Mouse (Mus musculus): ENCODE results near the gene Polr1a. TPM values are rescaled to one million over a fixed set of nuclear protein-coding genes. Genes with fewer than 3 reads are reported as not detected.
A peak's percentile ranks its signal among the peaks of the same experiment; 100 is the strongest.

The Polr1a gene
- total and polyA plus RNA-seq, 3 experiments, result 50.2 to 126 (median 73.7) TPM

- Histone ChIP-seq H3K9ac (ENCODE audit: insufficient read depth, low read depth) (no peak overlapping the region), H3K27ac (ENCODE audit: insufficient read depth, low read depth) (peak overlapping the region; percentile 75; the same call in 1 of the 2 replicates), H3K79me2 (replicated peaks; ENCODE audit: control insufficient read depth, extremely low read depth, insufficient read depth, poor library complexity, severe bottlenecking) (0 out of 2 replicates have a peak, but pooled peaks cover 2% of the 10 kb centered on the region), H3K9me3 (replicated peaks; ENCODE audit: low read length) (no peaks in the 10 kb centered on the region), H3K4me1 (ENCODE audit: control insufficient read depth in 1 of 2, insufficient read depth in 2 of 2) (peaks cover 20 to 66% of the 10 kb centered on the region in 2 experiments), H3K4me2 (ENCODE audit: insufficient read depth, low read depth, poor library complexity, severe bottlenecking) (no peak overlapping the region), H3K27me3 (replicated peaks) (no peaks in the 10 kb centered on the region), H3K4me3 (replicated peaks in 1 of 3; ENCODE audit: low read depth in 2 of 3, low read length in 2 of 3, poor library complexity in 1 of 3) (no peak overlapping the region), H3K36me3 (replicated peaks in 1 of 2; ENCODE audit: control insufficient read depth in 1 of 2, insufficient read depth in 1 of 2, low read length in 1 of 2) (peaks cover 70 to 94% of the 10 kb centered on the region in 2 experiments)
- TF ChIP-seq CHD2 (IDR thresholded peaks at IDR 0.05; ENCODE audit: low read length) (0 out of 2 replicates have a peak, but pooled peaks have one; percentile 26), UBTF (IDR thresholded peaks at IDR 0.05; ENCODE audit: low read depth, low read length) (no peak), RAD21 (IDR thresholded peaks at IDR 0.05; ENCODE audit: low read depth, low read length) (no peak), CHD1 (IDR thresholded peaks at IDR 0.05; ENCODE audit: low read depth, low read length) (no peak), E2F4 (IDR thresholded peaks at IDR 0.05; ENCODE audit: insufficient replicate concordance, low read depth, low read length) (no peak), PAX5 (IDR thresholded peaks at IDR 0.05; ENCODE audit: low read length) (no peak), POLR2AphosphoS2 (IDR thresholded peaks at IDR 0.05; ENCODE audit: low read depth, low read length) (no peak), MAZ (IDR thresholded peaks at IDR 0.05; ENCODE audit: low read depth, low read length) (no peak), BHLHE40 (IDR thresholded peaks at IDR 0.05; ENCODE audit: low read depth, low read length) (0 out of 2 replicates have a peak, but pooled peaks have one; percentile 8), NRF1 (IDR thresholded peaks at IDR 0.05; ENCODE audit: low read depth, low read length) (no peak), KAT2A (IDR thresholded peaks at IDR 0.05; ENCODE audit: insufficient replicate concordance, low read length) (no peak), MYC (IDR thresholded peaks at IDR 0.05; ENCODE audit: low read depth, low read length) (no peak), EP300 (IDR thresholded peaks at IDR 0.05; ENCODE audit: low read length) (no peak), HCFC1 (IDR thresholded peaks at IDR 0.05; ENCODE audit: low read depth, low read length) (no peak), USF1 (IDR thresholded peaks at IDR 0.05; ENCODE audit: low read depth, low read length) (no peak), TBP (conservative IDR thresholded peaks at IDR 0.05; ENCODE audit: low read depth, low read length) (no peak), POLR2A (IDR thresholded peaks at IDR 0.05; ENCODE audit: low read depth, low read length) (no peak)
- dilution Hi-C loops (cut with MboI; ENCODE audit: extremely low pct_ligation_motif_present, extremely low pct_unique_long_range_greater_than_20kb, low sequenced_read_pairs), result no loop called here
- in situ Hi-C loops (cut with MboI; ENCODE audit: low pct_ligation_motif_present, low pct_unique_long_range_greater_than_20kb, low sequenced_read_pairs), result no loop called here
- DNase-seq (ENCODE audit: extremely low read depth), result no peak
Measured at GRCm38 (mm10) chr6:71930830-71931437, 22.1 kb downstream of the Polr1a start.

DNA sequence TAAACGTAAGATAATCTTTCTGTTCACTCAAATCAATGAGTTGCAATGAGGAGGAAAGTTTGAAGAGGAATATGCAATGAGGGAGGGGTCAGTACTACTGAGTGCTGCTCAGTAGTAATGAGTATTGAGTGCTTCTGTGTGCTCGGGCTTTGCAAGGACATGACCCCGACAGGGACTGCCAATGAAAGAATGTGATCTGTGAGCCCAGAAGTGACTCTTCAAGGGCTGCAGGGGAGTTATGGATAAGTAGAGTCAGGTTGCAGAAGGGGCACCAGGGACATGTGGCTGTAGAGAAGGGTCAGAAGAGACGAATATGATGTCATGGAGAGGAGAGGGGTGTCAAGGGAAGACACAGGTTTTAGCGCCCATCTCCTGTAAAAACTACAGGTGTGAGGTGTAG, 23.5 kb downstream of the Polr1a start:
- dilution Hi-C loops (cut with MboI; ENCODE audit: extremely low pct_ligation_motif_present, extremely low pct_unique_long_range_greater_than_20kb, low sequenced_read_pairs), result no loop called here
- peaks cover 20 to 66% of the 10 kb centered on the region in 2 experiments for H3K4me1 ChIP-seq (ENCODE audit: control insufficient read depth in 1 of 2, insufficient read depth in 2 of 2)
- no peak overlapping the region for H3K27ac ChIP-seq (ENCODE audit: insufficient read depth, low read depth)
- no peaks in the 10 kb centered on the region for H3K27me3 ChIP-seq (replicated peaks)
- H3K4me2 ChIP-seq (ENCODE audit: insufficient read depth, low read depth, poor library complexity, severe bottlenecking), result no peak overlapping the region
- 0 out of 2 replicates have a peak, but pooled peaks cover 2% of the 10 kb centered on the region for H3K79me2 ChIP-seq (replicated peaks; ENCODE audit: control insufficient read depth, extremely low read depth, insufficient read depth, poor library complexity, severe bottlenecking)
- no peak overlapping the region for H3K4me3 ChIP-seq (replicated peaks in 1 of 3; ENCODE audit: low read depth in 2 of 3, low read length in 2 of 3, poor library complexity in 1 of 3)
- no peaks in the 10 kb centered on the region for H3K9me3 ChIP-seq (replicated peaks; ENCODE audit: low read length)
- TF ChIP-seq ETS1 (conservative IDR thresholded peaks at IDR 0.05; ENCODE audit: low read depth, low read length) (no peak), USF1 (IDR thresholded peaks at IDR 0.05; ENCODE audit: low read depth, low read length) (no peak), SMC3 (IDR thresholded peaks at IDR 0.05; ENCODE audit: low read depth, low read length) (no peak), EP300 (IDR thresholded peaks at IDR 0.05; ENCODE audit: low read length) (no peak), USF2 (conservative IDR thresholded peaks at IDR 0.05; ENCODE audit: low read depth, low read length) (no peak), ELF1 (IDR thresholded peaks at IDR 0.05; ENCODE audit: low read depth, low read length) (no peak), KAT2A (IDR thresholded peaks at IDR 0.05; ENCODE audit: insufficient replicate concordance, low read length) (no peak), MAX (IDR thresholded peaks at IDR 0.05; ENCODE audit: low read length) (no peak), ZNF384 (IDR thresholded peaks at IDR 0.05; ENCODE audit: low read depth, low read length) (no peak)
- DNase-seq (ENCODE audit: extremely low read depth), result no peak
- peaks cover 68 to 94% of the 10 kb centered on the region in 2 experiments for H3K36me3 ChIP-seq (replicated peaks in 1 of 2; ENCODE audit: control insufficient read depth in 1 of 2, insufficient read depth in 1 of 2, low read length in 1 of 2)
- in situ Hi-C loops (cut with MboI; ENCODE audit: low pct_ligation_motif_present, low pct_unique_long_range_greater_than_20kb, low sequenced_read_pairs), result no loop called here
- no peak overlapping the region for H3K9ac ChIP-seq (ENCODE audit: insufficient read depth, low read depth)
